Mouse (Mus musculus): ENCODE measurements around the gene Fra10ac1. TPM values are rescaled to one million over a fixed set of nuclear protein-coding genes. Genes with fewer than 3 reads are reported as not detected.
A peak's percentile ranks its signal among the peaks of the same experiment; 100 is the strongest.

Fra10ac1 gene
- total RNA-seq (2015; ENCODE audit: low replicate concordance) (1.8 and 2.1 TPM in 2 replicates), total RNA-seq (2017; ENCODE audit: low replicate concordance) (6.1 and 9.5 TPM in 2 replicates)

- peak; percentile 90 for ATAC-seq (replicated peaks; ENCODE audit: low FRiP score, poor library complexity, severe bottlenecking)
Observed at GRCm38 (mm10) chr19:38223905-38224684, at the start of gene Fra10ac1. Fra10ac1 (minus strand) TSS chr19:38224156.

GRCm38 (mm10) chr19:38271071-38271470 is 47.1 kb upstream of the Fra10ac1 start:
- no peak for ATAC-seq (replicated peaks; ENCODE audit: low FRiP score, poor library complexity, severe bottlenecking)

GRCm38 (mm10) chr19:38267469-38267868 is 43.5 kb upstream of the Fra10ac1 start:
- no peak for ATAC-seq (replicated peaks; ENCODE audit: low FRiP score, poor library complexity, severe bottlenecking)

GRCm38 (mm10) chr19:38265767-38266166 is 41.8 kb upstream of the Fra10ac1 start:
- no peak for ATAC-seq (replicated peaks; ENCODE audit: low FRiP score, poor library complexity, severe bottlenecking)

GRCm38 (mm10) chr19:38264505-38265500 is 40.8 kb upstream of the Fra10ac1 start, which contains the start of gene Lgi1:
Lgi1 (plus strand) TSS chr19:38264536.
- no peak for ATAC-seq (replicated peaks; ENCODE audit: low FRiP score, poor library complexity, severe bottlenecking)

GRCm38 (mm10) chr19:38263829-38264504 is 40.0 kb upstream of the Fra10ac1 start:
- no peak for ATAC-seq (replicated peaks; ENCODE audit: low FRiP score, poor library complexity, severe bottlenecking)

GRCm38 (mm10) chr19:38261351-38261750 is 37.4 kb upstream of the Fra10ac1 start:
- ATAC-seq (replicated peaks; ENCODE audit: low FRiP score, poor library complexity, severe bottlenecking) = no peak

- ATAC-seq (replicated peaks; ENCODE audit: low FRiP score, poor library complexity, severe bottlenecking) = no peak
Observed at GRCm38 (mm10) chr19:38260346-38260745, 36.4 kb upstream of the Fra10ac1 start.

- ATAC-seq (replicated peaks; ENCODE audit: low FRiP score, poor library complexity, severe bottlenecking) = no peak
Observed at GRCm38 (mm10) chr19:38259436-38259835, 35.5 kb upstream of the Fra10ac1 start.

GRCm38 (mm10) chr19:38258651-38259065 is 34.7 kb upstream of the Fra10ac1 start:
- no peak for ATAC-seq (replicated peaks; ENCODE audit: low FRiP score, poor library complexity, severe bottlenecking)

GRCm38 (mm10) chr19:38253796-38254195 is 29.8 kb upstream of the Fra10ac1 start:
- ATAC-seq (replicated peaks; ENCODE audit: low FRiP score, poor library complexity, severe bottlenecking) = no peak

GRCm38 (mm10) chr19:38249627-38250026 is 25.7 kb upstream of the Fra10ac1 start:
- no peak for ATAC-seq (replicated peaks; ENCODE audit: low FRiP score, poor library complexity, severe bottlenecking)

GRCm38 (mm10) chr19:38246177-38246622 is 22.2 kb upstream of the Fra10ac1 start:
- ATAC-seq (replicated peaks; ENCODE audit: low FRiP score, poor library complexity, severe bottlenecking) = no peak

GRCm38 (mm10) chr19:38245361-38246176 is 21.6 kb upstream of the Fra10ac1 start:
- no peak for ATAC-seq (replicated peaks; ENCODE audit: low FRiP score, poor library complexity, severe bottlenecking)

- ATAC-seq (replicated peaks; ENCODE audit: low FRiP score, poor library complexity, severe bottlenecking) = no peak
Observed at GRCm38 (mm10) chr19:38244748-38245147, 20.8 kb upstream of the Fra10ac1 start.

- no peak for ATAC-seq (replicated peaks; ENCODE audit: low FRiP score, poor library complexity, severe bottlenecking)
Observed at GRCm38 (mm10) chr19:38242314-38242852, 18.4 kb upstream of the Fra10ac1 start.

GRCm38 (mm10) chr19:38238213-38238951 is 14.4 kb upstream of the Fra10ac1 start:
- ATAC-seq (replicated peaks; ENCODE audit: low FRiP score, poor library complexity, severe bottlenecking) = no peak

- ATAC-seq (replicated peaks; ENCODE audit: low FRiP score, poor library complexity, severe bottlenecking) = 0 out of 2 replicates have a peak, but pooled peaks have one; percentile 34
Observed at GRCm38 (mm10) chr19:38237834-38238212, 13.9 kb upstream of the Fra10ac1 start.
